10 mouse cellular contexts compared by ENCODE assay signal in the genomic region with DNA sequence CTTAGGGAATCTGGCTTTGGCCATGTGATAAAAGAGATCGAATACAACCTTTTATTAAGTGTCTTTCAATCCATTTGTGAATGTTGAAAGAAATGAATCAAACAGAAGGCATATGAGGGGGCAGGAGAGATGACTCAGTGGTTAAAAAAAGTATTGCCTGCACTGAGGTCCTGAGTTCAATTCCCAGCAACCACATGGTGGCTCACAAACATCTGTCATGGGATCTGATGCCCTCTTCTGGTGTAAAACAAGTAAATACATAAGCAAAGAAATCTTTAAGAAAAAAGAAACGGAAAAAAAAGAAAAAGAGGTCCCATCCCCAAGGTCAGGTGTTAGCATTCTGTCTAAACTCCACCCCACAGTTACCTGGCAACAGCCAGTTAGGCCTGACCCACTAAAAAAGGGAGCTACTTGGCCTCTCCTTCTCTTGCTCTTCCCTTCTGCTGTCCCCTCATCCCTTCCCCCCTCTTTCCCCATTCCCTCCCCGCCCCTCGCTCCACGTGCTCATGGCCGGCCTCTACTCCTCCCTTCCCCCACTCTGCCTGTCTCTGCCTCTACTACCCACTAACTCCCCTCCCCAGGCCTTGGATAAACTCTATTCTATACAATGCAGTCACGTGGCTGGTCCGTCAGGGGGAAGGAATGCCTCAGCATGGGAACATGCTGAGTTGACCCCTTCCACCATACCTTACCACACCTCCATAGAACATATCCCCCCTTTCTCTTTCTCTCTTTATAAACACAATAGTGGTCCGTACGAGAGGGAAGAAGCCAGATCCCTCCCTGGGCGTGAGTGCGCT. TPM values are rescaled to one million over a fixed set of nuclear protein-coding genes. Genes with fewer than 3 reads are reported as not detected.
DNase-seq lines count a peak whose midpoint lies in the region; ATAC-seq lines count a peak whose summit lies in the region.
"Had no signal": no experiment of that assay in that cellular context is flagged by ENCODE, and none has a peak within 500 bp of the region (broad histone marks: within the 10 kb centered on the region; RNA-seq: fewer than 3 reads in every experiment).

No protein-coding gene starts in this region.

- peak overlapping the region; percentile 86 for H3K27ac ChIP-seq in lung, embryonic 15.5 days
- H3K27ac ChIP-seq in forebrain, embryonic 13.5 days, result 0 out of 2 replicates have a peak overlapping the region, but pooled peaks have one; percentile 48
- H3K27ac ChIP-seq in neural tube, embryonic 12.5 days, result no peak overlapping the region

- H3K27me3 ChIP-seq in lung, embryonic 15.5 days, result no peaks in the 10 kb centered on the region
- no peaks in the 10 kb centered on the region for H3K27me3 ChIP-seq in forebrain, embryonic 13.5 days
- H3K27me3 ChIP-seq in neural tube, embryonic 12.5 days (replicated peaks), result no peaks in the 10 kb centered on the region

- 50% methylated on average over 12 of the region's 12 CpGs for WGBS in lung, embryonic 15.5 days
- 23% methylated on average over 12 of the region's 12 CpGs for WGBS in forebrain, embryonic 13.5 days
- 29% methylated on average over 12 of the region's 12 CpGs for WGBS in neural tube, embryonic 12.5 days

- peak; percentile 92 for DNase-seq in heart, adult 11 months
- no peak for DNase-seq in heart, postnatal 36 days
- DNase-seq in lung, postnatal 36 days, result no peak
- no peak for DNase-seq in spleen, postnatal 10 days (ENCODE audit: low spot score in 2 of 2)
- no peak for DNase-seq in left cerebral cortex, adult 9 months (ENCODE audit: low spot score in 2 of 2)

- no peaks in the 10 kb centered on the region for H3K36me3 ChIP-seq in lung, embryonic 15.5 days
- no peaks in the 10 kb centered on the region for H3K36me3 ChIP-seq in forebrain, embryonic 13.5 days (ENCODE audit: poor library complexity, severe bottlenecking)
- no peaks in the 10 kb centered on the region; the same call in 1 of the 2 replicates for H3K36me3 ChIP-seq in neural tube, embryonic 12.5 days

- no peaks in the 10 kb centered on the region for H3K9me3 ChIP-seq in lung, embryonic 15.5 days
- H3K9me3 ChIP-seq in forebrain, embryonic 13.5 days (replicated peaks), result no peaks in the 10 kb centered on the region
- no peaks in the 10 kb centered on the region for H3K9me3 ChIP-seq in neural tube, embryonic 12.5 days

- H3K4me3 ChIP-seq in lung, embryonic 15.5 days, result no peak overlapping the region
- H3K4me3 ChIP-seq in forebrain, embryonic 13.5 days, result no peak overlapping the region
- no peak overlapping the region for H3K4me3 ChIP-seq in neural tube, embryonic 12.5 days

- H3K4me1 ChIP-seq in lung, embryonic 15.5 days, result peaks cover 66% of the 10 kb centered on the region
- peaks cover 70% of the 10 kb centered on the region for H3K4me1 ChIP-seq in forebrain, embryonic 13.5 days
- peaks cover 51% of the 10 kb centered on the region for H3K4me1 ChIP-seq in neural tube, embryonic 12.5 days

- H3K9ac ChIP-seq in lung, embryonic 15.5 days, result no peak overlapping the region
- H3K9ac ChIP-seq in forebrain, embryonic 13.5 days, result no peak overlapping the region
- H3K9ac ChIP-seq in neural tube, embryonic 12.5 days, result no peak overlapping the region

- no peak for ATAC-seq in lung, embryonic 15.5 days (ENCODE audit: borderline replicate concordance, extremely low read depth, low FRiP score, low TSS enrichment)
- no peak for ATAC-seq in forebrain, embryonic 13.5 days
- ATAC-seq in neural tube, embryonic 12.5 days (ENCODE audit: low FRiP score, low read depth), result peak; percentile 16; the same call in 1 of the 2 replicates

- H3K4me2 ChIP-seq in lung, embryonic 15.5 days, result no peak overlapping the region
- H3K4me2 ChIP-seq in forebrain, embryonic 13.5 days, result no peak overlapping the region
- H3K4me2 ChIP-seq in neural tube, embryonic 12.5 days (replicated peaks), result 0 out of 2 replicates have a peak overlapping the region, but pooled peaks have one; percentile 7

- intact Hi-C loops in heart, postnatal 36 days (cut with DNase I), result loop anchor here (2.0 kb wide), 1 partner anchor 24 kb away; no protein-coding TSS in a partner anchor

RNA-seq across cellular contexts. Expression of gene E030018B13Rik, which starts 3.5 kb away (rescaled TPM):
- not detected for total RNA-seq in heart, postnatal 36 days (2021)
- 0.15 and 0.26 TPM in 2 replicates for polyA plus RNA-seq in lung, embryonic 15.5 days (2015; fragmentation: Nextera tagmentation; extraction: Ambion mirVana)
- polyA plus RNA-seq in forebrain, embryonic 13.5 days (2015; fragmentation: Nextera tagmentation; extraction: Ambion mirVana), result 0.22 TPM in 1 of 2 replicates, not detected in the other
- 0.19 TPM in 1 of 2 replicates, not detected in the other for polyA plus RNA-seq in neural tube, embryonic 12.5 days (2016; fragmentation: Nextera tagmentation; extraction: Ambion mirVana)
- total RNA-seq: left cerebral cortex, postnatal 14 days had no signal
- polyA plus RNA-seq: frontal cortex, adult 2 months had no signal

RNA-seq across cellular contexts. Expression of gene Klf13, which starts 25.6 kb away (rescaled TPM):
- 10 to 100 TPM; 49.2 to 58.7 TPM for total RNA-seq in heart, postnatal 36 days (2021)
- 34.4 and 35.1 TPM in 2 replicates for polyA plus RNA-seq in lung, embryonic 15.5 days (2015; fragmentation: Nextera tagmentation; extraction: Ambion mirVana)
- polyA plus RNA-seq in forebrain, embryonic 13.5 days (2015; fragmentation: Nextera tagmentation; extraction: Ambion mirVana), result 30.4 and 33.5 TPM in 2 replicates
- 34.0 and 34.5 TPM in 2 replicates for polyA plus RNA-seq in neural tube, embryonic 12.5 days (2016; fragmentation: Nextera tagmentation; extraction: Ambion mirVana)
